Mouse (Mus musculus) lung, postnatal 0 days (tissue): ENCODE results near the gene Naxd. TPM values are rescaled to one million over a fixed set of nuclear protein-coding genes. Genes with fewer than 3 reads are reported as not detected.

Experiments used
- ATAC-seq: fragments of 200-750 bp; cut with Nextera tagmentation; 2 replicates; pipeline ENCODE4 v1.8.0; 2017; ENCODE audit warnings: moderate library complexity
- DNase-seq: peaks from one replicate; pipeline ENCODE4 v3.0.0-alpha.2; 2016; ENCODE audit warnings: low spot score
- H3K27ac ChIP-seq: fragments of 300-500 bp; sonication (generic); 2 replicates; pipeline ENCODE4 v1.5.1; 2014; ENCODE audit warnings: antibody characterized with exemption, mild to moderate bottlenecking, low read length, mixed read lengths
- H3K27me3 ChIP-seq: fragments of 300-500 bp; sonication (generic); replicated peaks from 2 replicates; pipeline ENCODE4 v1.6.1; 2014; ENCODE audit warnings: low read length, mixed read lengths; ENCODE audit not compliant: insufficient read depth
- H3K36me3 ChIP-seq: fragments of 300-500 bp; sonication (generic); 2 replicates; pipeline ENCODE4 v1.6.1; 2014; ENCODE audit warnings: low read length, mixed read lengths; ENCODE audit not compliant: insufficient read depth
- H3K4me1 ChIP-seq: fragments of 300-500 bp; sonication (generic); 2 replicates; pipeline ENCODE4 v1.6.1; 2014; ENCODE audit warnings: antibody characterized with exemption, low read depth, low read length, mixed read lengths; ENCODE audit not compliant: insufficient read depth
- H3K4me2 ChIP-seq: fragments of 300-500 bp; sonication (generic); replicated peaks from 2 replicates; pipeline ENCODE4 v1.6.1; 2014; ENCODE audit warnings: low read depth, mild to moderate bottlenecking, low read length, moderate library complexity, mixed read lengths
- H3K4me3 ChIP-seq: fragments of 300-500 bp; sonication (generic); 2 replicates; pipeline ENCODE4 v1.5.1; 2014; ENCODE audit warnings: low read depth, low read length
- H3K9ac ChIP-seq: fragments of 300-500 bp; sonication (generic); replicated peaks from 2 replicates; pipeline ENCODE4 v1.6.1; 2014; ENCODE audit warnings: low read depth, mild to moderate bottlenecking
- H3K9me3 ChIP-seq: fragments of 300-500 bp; sonication (generic); 2 replicates; pipeline ENCODE4 v1.6.1; 2016; ENCODE audit warnings: low read length, mixed read lengths
- CTCF ChIP-seq: IDR thresholded peaks from 2 replicates; pipeline ENCODE4 v1.5.1; 2016; ENCODE audit warnings: antibody characterized with exemption, mild to moderate bottlenecking
- EP300 ChIP-seq: IDR thresholded peaks from 2 replicates; pipeline ENCODE4 v1.6.1; 2016; ENCODE audit warnings: antibody characterized with exemption, mild to moderate bottlenecking, control low read depth
- WGBS: fragments of 180-500 bp; shearing (Covaris S2); extraction: QIAGEN DNeasy Blood & Tissue Kit; methylation state at CpG from one replicate; pipeline ENCODE4 v1.1.7; 2014; 5-methylcytosine and 5-hydroxymethylcytosine counted together
- polyA plus RNA-seq: library from polyadenylated mRNA; unstranded; fragments of >200 nt; fragmentation: Nextera tagmentation; extraction: Ambion mirVana; gene quantifications from 2 replicates; pipeline ENCODE4 v1.2.1, GENCODE M21; 2015

The Naxd gene
- polyA plus RNA-seq, 1 experiment from 2014 or later, result 223 TPM

- no peak overlapping the region for H3K4me3 ChIP-seq
- ATAC-seq, result no peak
- TF ChIP-seq CTCF (no peak), EP300 (no peak)
- H3K36me3 ChIP-seq, result peaks cover 46% of the 10 kb centered on the region
- no peak overlapping the region for H3K9ac ChIP-seq
- no peak for DNase-seq
- no peak overlapping the region for H3K27ac ChIP-seq
- 86% methylated on average over 9 of the region's 9 CpGs for WGBS
- H3K4me1 ChIP-seq, result no peaks in the 10 kb centered on the region
- no peaks in the 10 kb centered on the region for H3K27me3 ChIP-seq
- no peak overlapping the region for H3K4me2 ChIP-seq
- no peaks in the 10 kb centered on the region for H3K9me3 ChIP-seq
These were observed 15.4 kb downstream of the Naxd start for GRCm38 (mm10) chr8:11512711-11513110.

GRCm38 (mm10) chr8:11513247-11513646, 15.9 kb downstream of the Naxd start:
- Histone ChIP-seq H3K27ac (no peak overlapping the region), H3K4me3 (no peak overlapping the region), H3K9ac (no peak overlapping the region), H3K27me3 (no peaks in the 10 kb centered on the region), H3K36me3 (peaks cover 43% of the 10 kb centered on the region), H3K4me1 (no peaks in the 10 kb centered on the region), H3K9me3 (no peaks in the 10 kb centered on the region), H3K4me2 (no peak overlapping the region)
- TF ChIP-seq EP300 (no peak), CTCF (no peak)
- WGBS, result 86% methylated on average over 5 of the region's 5 CpGs
- DNase-seq (no peak), ATAC-seq (no peak)

GRCm38 (mm10) chr8:11516292-11516691, 19.0 kb downstream of the Naxd start:
- peaks cover 28% of the 10 kb centered on the region; the same call in 1 of the 2 replicates for H3K36me3 ChIP-seq
- no peaks in the 10 kb centered on the region for H3K27me3 ChIP-seq
- H3K9ac ChIP-seq, result no peak overlapping the region
- no peak overlapping the region for H3K4me2 ChIP-seq
- no peaks in the 10 kb centered on the region for H3K9me3 ChIP-seq
- H3K4me1 ChIP-seq, result no peaks in the 10 kb centered on the region
- 94% methylated on average over 9 of the region's 9 CpGs for WGBS
- TF ChIP-seq EP300, result no peak
- TF ChIP-seq CTCF, result no peak
- DNase-seq (no peak), ATAC-seq (no peak)
- H3K27ac ChIP-seq, result no peak overlapping the region; the same call in 1 of the 2 replicates
- H3K4me3 ChIP-seq, result no peak overlapping the region

GRCm38 (mm10) chr8:11517366-11518055, 20.2 kb downstream of the Naxd start:
- Histone ChIP-seq H3K9ac (no peak overlapping the region), H3K36me3 (peaks cover 20% of the 10 kb centered on the region; the same call in 1 of the 2 replicates), H3K27me3 (no peaks in the 10 kb centered on the region), H3K4me3 (no peak overlapping the region), H3K27ac (peak overlapping the region; percentile 59; the same call in 1 of the 2 replicates), H3K9me3 (no peaks in the 10 kb centered on the region), H3K4me2 (no peak overlapping the region), H3K4me1 (no peaks in the 10 kb centered on the region)
- ATAC-seq (peak; percentile 89), DNase-seq (peak; percentile 66)
- no peak for TF ChIP-seq CTCF
- TF ChIP-seq EP300, result no peak
- WGBS, result 57% methylated on average over 16 of the region's 16 CpGs

- TF ChIP-seq CTCF (no peak), EP300 (peak; percentile 63; the same call in 1 of the 2 replicates)
- Histone ChIP-seq H3K27ac (peak overlapping the region; percentile 73), H3K9ac (no peak overlapping the region), H3K9me3 (no peaks in the 10 kb centered on the region), H3K4me2 (no peak overlapping the region), H3K4me1 (no peaks in the 10 kb centered on the region), H3K4me3 (no peak overlapping the region), H3K27me3 (no peaks in the 10 kb centered on the region), H3K36me3 (peaks cover 15% of the 10 kb centered on the region; the same call in 1 of the 2 replicates)
- ATAC-seq, result peak; percentile 85
- DNase-seq, result peak; percentile 89
- 70% methylated on average over 6 of the region's 6 CpGs for WGBS
These were observed 20.7 kb downstream of the Naxd start for GRCm38 (mm10) chr8:11518056-11518396.

GRCm38 (mm10) chr8:11518676-11519075, 21.4 kb downstream of the Naxd start:
- H3K36me3 ChIP-seq, result peaks cover 9% of the 10 kb centered on the region; the same call in 1 of the 2 replicates
- H3K4me1 ChIP-seq, result no peaks in the 10 kb centered on the region
- no peaks in the 10 kb centered on the region for H3K9me3 ChIP-seq
- H3K4me3 ChIP-seq, result no peak overlapping the region
- DNase-seq (peak; percentile 69), ATAC-seq (peak; percentile 32)
- H3K9ac ChIP-seq, result no peak overlapping the region
- 65% methylated on average over 11 of the region's 11 CpGs for WGBS
- TF ChIP-seq EP300, result no peak
- no peak for TF ChIP-seq CTCF
- H3K27me3 ChIP-seq, result no peaks in the 10 kb centered on the region
- no peak overlapping the region for H3K4me2 ChIP-seq
- peak overlapping the region; percentile 73 for H3K27ac ChIP-seq
